Mouse (Mus musculus): ENCODE results near the gene Uso1.

Uso1 gene

GRCm38 (mm10) chr5:92239333-92240232, 101.8 kb downstream of the Uso1 start:
- DNase-seq (ENCODE audit: low spot score), result peak; percentile 81

- DNase-seq (ENCODE audit: low spot score), result no peak
These were observed 103.0 kb downstream of the Uso1 start for GRCm38 (mm10) chr5:92240769-92241168.

GRCm38 (mm10) chr5:92244900-92245299, 107.2 kb downstream of the Uso1 start:
- no peak for DNase-seq (ENCODE audit: low spot score)

- no peak for DNase-seq (ENCODE audit: low spot score)
These were observed 107.7 kb downstream of the Uso1 start for GRCm38 (mm10) chr5:92245483-92245882.

GRCm38 (mm10) chr5:92248614-92249013, 110.9 kb downstream of the Uso1 start:
- DNase-seq (ENCODE audit: low spot score), result no peak

GRCm38 (mm10) chr5:92252031-92252430, 114.3 kb downstream of the Uso1 start:
- no peak for DNase-seq (ENCODE audit: low spot score)

All from embryo, embryonic 10.5 days (tissue).